Mouse (Mus musculus) kidney, adult 10 weeks (tissue): ENCODE results near the gene Vmn2r66. TPM values are rescaled to one million over a fixed set of nuclear protein-coding genes. Genes with fewer than 3 reads are reported as not detected.

Experiments used
- polyA plus RNA-seq: library from polyadenylated mRNA; stranded (reverse); fragments of 350-450 nt; fragmentation: Illumina TruSeq; extraction: RNeasy Lipid Tissue Mini Kit (QIAGEN cat#74804); gene quantifications from one replicate; pipeline ENCODE4 v1.2.3, GENCODE M21; 2014; ENCODE audit warnings: low read depth, low replicate concordance

Gene Vmn2r66
- not detected for polyA plus RNA-seq

DNA sequence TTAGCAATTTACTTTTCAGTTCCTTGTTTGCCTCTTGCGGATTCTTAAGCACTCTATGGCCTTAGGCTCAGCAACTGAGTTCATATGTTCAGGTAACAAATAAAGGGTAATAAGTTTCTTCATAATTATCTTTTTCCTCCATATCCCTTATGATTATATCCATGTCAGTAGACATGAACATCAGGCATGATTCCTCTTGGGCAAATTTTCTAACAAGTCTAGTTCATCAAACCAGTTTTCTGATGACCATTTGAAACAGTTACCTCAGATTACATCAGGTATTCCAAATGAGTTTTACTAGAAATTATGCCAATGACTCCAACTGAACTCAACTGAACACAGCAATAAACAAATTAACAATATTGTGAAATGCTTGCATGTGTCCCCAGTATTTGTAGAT lies at the start of gene Vmn2r66:
TSS of gene Vmn2r66 (minus strand) at position 101 of the 400 bp plus-strand sequence.

DNA sequence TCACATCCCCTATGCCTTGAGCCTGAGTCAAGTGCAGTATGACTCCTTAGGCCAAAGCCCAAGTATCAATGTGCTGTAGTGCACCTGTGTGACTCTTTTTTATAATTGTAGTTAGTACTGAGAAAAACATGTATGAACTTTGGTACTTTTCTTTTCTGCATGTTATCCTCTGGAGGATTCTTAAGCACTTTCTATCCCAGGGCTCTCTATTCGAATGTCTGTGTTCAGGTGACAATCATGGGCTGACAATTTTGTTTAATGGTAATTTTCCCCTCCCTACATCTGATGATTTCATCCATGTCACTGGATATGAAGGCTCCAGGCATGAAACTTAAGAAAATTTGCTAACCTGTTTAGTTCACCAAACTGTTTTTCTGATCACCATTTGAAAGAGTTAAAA lies 48.1 kb downstream of the Vmn2r66 start, which contains the start of gene Vmn2r65:
TSS of gene Vmn2r65 (minus strand) at position 101 of the 400 bp plus-strand sequence.

Other genes starting within 250 kb of the Vmn2r66 start
- gene Olfr291, start 158.7 kb downstream of the Vmn2r66 start, polyA plus RNA-seq = not detected
- not detected for gene Vmn2r65, start 48.2 kb downstream of the Vmn2r66 start, polyA plus RNA-seq
- not detected for gene Vmn2r67, start 143.7 kb upstream of the Vmn2r66 start, polyA plus RNA-seq
- gene Vmn2r68, start 225.5 kb upstream of the Vmn2r66 start, polyA plus RNA-seq = not detected